Mouse (Mus musculus) bone marrow macrophage, adult 2 months (primary cell): ENCODE data around the gene Spink8. TPM values are rescaled to one million over a fixed set of nuclear protein-coding genes. Genes with fewer than 3 reads are reported as not detected.

Experiments used
- H3K27ac ChIP-seq: 2 replicates; pipeline ENCODE4 v1.5.1; 2012; ENCODE audit warnings: low read depth, low read length; ENCODE audit not compliant: insufficient read depth
- H3K4me1 ChIP-seq: 2 replicates; pipeline ENCODE4 v1.6.1; 2012; ENCODE audit warnings: low read length; ENCODE audit not compliant: control insufficient read depth, insufficient read depth
- H3K4me3 ChIP-seq: 2 replicates; pipeline ENCODE4 v1.5.1; 2012; ENCODE audit warnings: mild to moderate bottlenecking, low read length, moderate library complexity; ENCODE audit not compliant: insufficient read depth
- CTCF ChIP-seq: IDR thresholded peaks from 2 replicates; pipeline ENCODE4 v1.5.1; 2012; ENCODE audit warnings: low read depth, mild to moderate bottlenecking, low read length, moderate library complexity
- POLR2A ChIP-seq: IDR thresholded peaks from 2 replicates; pipeline ENCODE4 v1.6.1; 2012; ENCODE audit warnings: mild to moderate bottlenecking, low read depth, low read length, borderline replicate concordance
- polyA plus RNA-seq: library from polyadenylated mRNA; stranded (reverse); fragments of >200 nt; gene quantifications from 2 replicates; pipeline ENCODE4 v1.2.4, GENCODE M21; 2012; ENCODE audit not compliant: missing spikeins, insufficient read depth, insufficient read length

The Spink8 gene
- polyA plus RNA-seq, 1 experiment, result not detected

DNA sequence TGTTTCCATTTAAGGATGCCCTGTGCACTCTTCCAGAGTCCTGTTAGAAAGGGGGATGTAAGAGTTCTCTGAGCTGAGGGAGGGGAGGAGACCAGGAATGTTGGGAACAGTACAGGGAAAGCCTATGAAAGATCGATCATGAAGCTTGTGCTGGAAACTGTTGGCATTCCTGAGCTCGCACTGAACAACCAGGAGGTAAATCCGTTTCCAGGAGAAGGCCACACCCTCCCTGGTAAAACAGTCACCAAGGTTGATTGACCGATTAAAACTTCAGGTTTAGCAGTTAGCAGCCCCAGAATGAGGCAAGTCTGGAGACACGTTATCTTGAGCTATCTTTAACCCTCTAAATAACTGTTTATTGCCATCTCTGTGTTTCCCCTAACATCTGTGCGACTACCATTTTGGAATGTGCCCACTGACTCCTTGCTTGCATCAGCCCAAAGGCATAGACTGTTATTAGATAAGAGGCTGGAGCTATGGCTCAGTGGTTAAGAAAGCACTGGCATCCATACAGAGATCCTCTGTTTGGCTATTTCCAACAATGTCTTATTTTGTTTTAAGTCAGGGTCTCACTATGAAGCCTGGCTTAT, 59.0 kb downstream of the Spink8 start:
- TF ChIP-seq CTCF, result no peak
- no peak for TF ChIP-seq POLR2A
- Histone ChIP-seq H3K4me1 (peaks cover 4% of the 10 kb centered on the region; the same call in 1 of the 2 replicates), H3K27ac (no peak overlapping the region), H3K4me3 (no peak overlapping the region)

DNA sequence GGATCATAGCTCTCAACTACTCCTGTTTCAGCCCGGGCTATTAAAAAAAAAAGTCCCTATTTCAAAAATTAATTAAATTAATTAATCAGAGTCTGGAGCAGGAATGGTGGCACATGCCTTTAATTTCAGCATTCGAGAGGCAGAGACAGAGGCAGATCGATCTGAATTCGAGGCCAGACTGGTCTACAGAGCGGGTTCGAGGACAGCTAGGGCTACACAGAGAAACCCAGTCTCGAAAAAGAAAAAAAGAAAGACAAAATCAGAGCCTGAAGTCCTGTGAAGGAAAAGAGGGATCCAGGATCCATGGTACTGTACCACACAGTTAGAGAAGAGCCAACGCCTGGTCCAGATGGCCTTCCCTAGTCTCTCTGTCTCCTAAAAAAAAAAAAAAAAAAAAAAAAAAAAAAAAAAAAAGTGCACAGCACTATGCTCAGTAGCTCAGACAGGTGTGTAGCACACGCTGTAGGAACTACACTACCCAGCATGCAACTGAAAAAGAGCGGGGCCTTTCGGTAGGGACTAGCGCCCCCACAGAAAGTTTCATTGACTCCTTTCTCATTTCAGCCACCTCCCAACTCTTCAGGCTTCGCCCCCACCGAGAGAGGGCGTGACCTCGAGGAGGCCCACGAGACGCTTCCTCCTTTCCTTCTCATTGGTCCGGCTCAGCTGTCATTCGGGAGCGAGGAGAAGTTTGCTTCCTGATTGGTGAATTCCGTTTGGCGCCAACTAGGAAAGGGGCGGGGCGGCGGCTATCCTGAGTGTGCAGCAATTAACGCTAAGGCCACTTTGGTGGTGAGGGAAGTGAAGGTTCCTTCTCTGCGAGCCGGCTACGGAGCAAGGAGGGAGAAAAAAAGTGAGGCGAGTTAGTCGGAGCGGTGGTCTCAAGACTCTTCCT, 63.0 kb downstream of the Spink8 start, which contains the start of gene Cdc25a:
Gene Cdc25a, plus strand, starts transcription at position 783 of the 895 bp plus-strand sequence.
- TF ChIP-seq CTCF (no peak), POLR2A (no peak)
- H3K4me1 ChIP-seq, result peaks cover 6% of the 10 kb centered on the region
- peak within 1 kb of the TSS; percentile 64 for H3K27ac ChIP-seq
- H3K4me3 ChIP-seq, result peak within 1 kb of the TSS; percentile 68

DNA sequence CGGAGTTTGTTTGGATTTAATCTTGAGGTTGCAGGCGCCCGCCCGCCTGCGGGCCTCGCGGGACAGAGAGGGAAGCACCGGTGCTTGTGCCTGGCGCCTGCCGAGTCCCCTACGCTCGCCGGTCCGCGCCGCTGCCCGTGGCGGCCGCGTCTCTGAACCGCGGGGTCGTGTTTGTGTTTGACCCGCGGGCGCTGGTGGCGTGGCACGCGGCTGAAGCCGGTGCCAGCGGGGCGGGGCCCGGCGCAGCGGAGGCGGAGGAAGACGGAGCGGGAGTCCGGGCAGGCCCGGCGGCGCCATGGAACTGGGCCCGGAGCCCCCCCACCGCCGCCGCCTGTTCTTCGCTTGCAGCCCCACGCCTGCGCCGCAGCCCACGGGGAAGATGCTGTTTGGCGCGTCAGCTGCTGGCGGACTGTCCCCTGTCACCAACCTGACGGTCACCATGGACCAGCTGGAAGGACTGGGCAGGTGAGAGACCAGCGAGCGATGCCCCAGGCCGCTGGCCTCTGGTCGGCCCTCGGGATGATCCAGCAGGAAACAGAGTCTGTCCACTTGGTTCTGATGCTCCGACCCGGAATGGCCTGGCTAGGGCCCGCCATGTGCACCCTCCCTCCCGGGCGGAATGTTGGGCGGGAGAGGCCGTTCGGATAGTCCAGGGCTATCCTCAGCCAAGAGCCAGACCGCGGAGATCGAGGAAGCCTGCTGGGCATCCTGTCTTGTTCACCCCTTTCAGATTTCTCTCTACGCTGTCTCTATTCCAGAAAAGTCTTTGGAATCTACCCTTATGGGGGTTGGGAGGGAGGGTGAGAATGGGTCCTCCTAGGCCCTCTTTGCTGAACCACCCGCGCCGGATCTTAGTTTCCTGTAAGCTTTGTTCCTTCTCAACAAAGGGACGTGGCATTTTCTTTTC, 63.9 kb downstream of the Spink8 start:
- peak overlapping the region; percentile 64 for H3K27ac ChIP-seq
- H3K4me1 ChIP-seq, result peaks cover 4% of the 10 kb centered on the region
- peak overlapping the region; percentile 68 for H3K4me3 ChIP-seq
- TF ChIP-seq CTCF, result no peak
- TF ChIP-seq POLR2A, result no peak

Other genes starting within 250 kb of the Spink8 start
- gene Fbxw15, start 244.0 kb upstream of the Spink8 start, polyA plus RNA-seq, result not detected in 2 replicates
- gene Fbxw24, start 186.2 kb upstream of the Spink8 start, polyA plus RNA-seq, result not detected in 2 replicates
- not detected in 2 replicates for gene Fbxw25, start 147.6 kb upstream of the Spink8 start, polyA plus RNA-seq
- not detected in 2 replicates for gene Fbxw18, start 109.6 kb upstream of the Spink8 start, polyA plus RNA-seq
- gene Fbxw26, start 66.2 kb upstream of the Spink8 start, polyA plus RNA-seq, result not detected in 2 replicates
- not detected in 2 replicates for gene Fbxw27, start 21.6 kb upstream of the Spink8 start, polyA plus RNA-seq
- gene Nme6, start 20.5 kb downstream of the Spink8 start, polyA plus RNA-seq, result 13.9 and 17.6 TPM in 2 replicates
- not detected in 2 replicates for gene Camp, start 37.3 kb downstream of the Spink8 start, polyA plus RNA-seq
- gene Cdc25a, start 63.3 kb downstream of the Spink8 start, polyA plus RNA-seq, result 8.0 and 8.9 TPM in 2 replicates
- 60.7 and 66.0 TPM in 2 replicates for gene Map4, start 119.2 kb downstream of the Spink8 start, polyA plus RNA-seq